10 mouse cellular contexts compared by ENCODE assay signal in the genomic region with DNA sequence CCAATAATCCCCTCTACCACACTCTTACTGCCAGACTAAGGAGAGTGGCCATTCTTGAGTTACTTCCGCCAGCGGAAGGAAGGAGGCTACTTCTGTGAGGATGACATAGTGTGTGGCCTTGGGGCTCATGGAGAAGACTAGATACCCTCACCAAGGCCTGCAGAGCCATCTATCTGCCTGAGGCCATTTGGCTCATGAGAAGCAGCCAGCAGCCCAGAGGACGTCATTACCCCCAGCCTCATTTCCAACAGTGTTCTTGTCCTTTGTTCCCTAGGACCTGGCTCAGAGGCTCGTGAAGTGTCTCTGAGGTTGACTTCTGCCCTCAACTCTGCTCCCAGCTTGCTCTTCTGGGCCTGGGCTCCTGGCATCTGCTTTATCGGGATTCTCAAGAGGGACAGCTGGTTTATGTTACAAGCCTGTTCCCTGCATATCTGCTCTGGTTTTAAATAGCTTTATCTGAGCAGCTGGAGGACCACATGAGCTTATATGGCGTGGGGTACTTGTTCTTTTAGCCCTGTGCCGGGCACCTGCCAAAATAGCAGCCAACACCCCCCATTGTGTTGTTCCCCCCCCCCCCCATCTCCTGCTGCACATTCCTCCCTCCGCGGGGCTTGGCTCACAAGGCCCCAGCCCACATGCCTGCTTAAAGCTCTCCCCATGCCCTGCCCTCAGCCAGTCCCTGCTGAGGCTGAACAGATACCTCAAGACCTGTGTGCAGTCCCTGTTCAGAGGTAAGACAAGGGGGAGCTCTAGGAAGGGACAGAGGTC. TPM values are rescaled to one million over a fixed set of nuclear protein-coding genes. Genes with fewer than 3 reads are reported as not detected.
DNase-seq lines count a peak whose midpoint lies in the region; ATAC-seq and TF ChIP-seq lines count a peak whose summit lies in the region.
"Had no signal": no experiment of that assay in that cellular context is flagged by ENCODE, and none has a peak within 500 bp of the region (broad histone marks: within the 10 kb centered on the region; RNA-seq: fewer than 3 reads in every experiment).

Tnnt2 (plus strand) TSS at position 639 of the 768 bp plus-strand sequence.

- H3K36me3 ChIP-seq in lung, embryonic 14.5 days (ENCODE audit: insufficient read depth): no peaks in the 10 kb centered on the region
- no peaks in the 10 kb centered on the region for H3K36me3 ChIP-seq in embryonic facial prominence, embryonic 11.5 days (replicated peaks; ENCODE audit: control insufficient read depth, insufficient read depth, low read depth, low read length)
- H3K36me3 ChIP-seq in heart, embryonic 13.5 days: peaks cover 30% of the 10 kb centered on the region
- no peaks in the 10 kb centered on the region for H3K36me3 ChIP-seq in neural tube, embryonic 13.5 days
- H3K36me3 ChIP-seq: forebrain, embryonic 15.5 days; midbrain, embryonic 12.5 days had no signal

- no peaks in the 10 kb centered on the region for H3K27me3 ChIP-seq in lung, embryonic 14.5 days (ENCODE audit: insufficient read depth, low read length)
- no peaks in the 10 kb centered on the region for H3K27me3 ChIP-seq in embryonic facial prominence, embryonic 11.5 days (ENCODE audit: control insufficient read depth, insufficient read depth, low read length)
- H3K27me3 ChIP-seq in heart, embryonic 13.5 days (replicated peaks): 0 out of 2 replicates have a peak, but pooled peaks cover 2% of the 10 kb centered on the region
- H3K27me3 ChIP-seq in neural tube, embryonic 13.5 days: no peaks in the 10 kb centered on the region
- H3K27me3 ChIP-seq: forebrain, embryonic 15.5 days had no signal

- no peak for TF ChIP-seq CTCF in lung, embryonic 14.5 days (IDR thresholded peaks at IDR 0.05; ENCODE audit: low read depth)

- peak within 1 kb of the TSS; percentile 21; the same call in 1 of the 2 replicates for H3K27ac ChIP-seq in lung, embryonic 14.5 days (ENCODE audit: low read depth)
- no peak within 1 kb of the TSS for H3K27ac ChIP-seq in embryonic facial prominence, embryonic 11.5 days (replicated peaks; ENCODE audit: low read depth, low read length)
- peak within 1 kb of the TSS; percentile 98 for H3K27ac ChIP-seq in heart, embryonic 13.5 days (replicated peaks)
- no peak within 1 kb of the TSS for H3K27ac ChIP-seq in neural tube, embryonic 13.5 days (replicated peaks)
- H3K27ac ChIP-seq: forebrain, embryonic 15.5 days; midbrain, embryonic 12.5 days had no signal

- H3K4me3 ChIP-seq in lung, embryonic 14.5 days (ENCODE audit: low read depth, low read length): peak within 1 kb of the TSS; percentile 10; the same call in 1 of the 2 replicates
- H3K4me3 ChIP-seq in embryonic facial prominence, embryonic 11.5 days (ENCODE audit: low read depth, low read length): no peak within 1 kb of the TSS
- H3K4me3 ChIP-seq in heart, embryonic 13.5 days: peak within 1 kb of the TSS; percentile 66
- H3K4me3 ChIP-seq in neural tube, embryonic 13.5 days: no peak within 1 kb of the TSS
- H3K4me3 ChIP-seq: forebrain, embryonic 15.5 days; midbrain, embryonic 12.5 days had no signal

- ATAC-seq in lung, embryonic 14.5 days (ENCODE audit: insufficient read depth): peak; percentile 64
- ATAC-seq in embryonic facial prominence, embryonic 11.5 days (replicated peaks; ENCODE audit: insufficient number of reproducible peaks, low FRiP score, low TSS enrichment, low read depth): no peak
- ATAC-seq in heart, embryonic 13.5 days (ENCODE audit: extremely low read depth, insufficient number of reproducible peaks, low FRiP score, low TSS enrichment): peak; percentile 81; the same call in 1 of the 2 replicates
- ATAC-seq in neural tube, embryonic 13.5 days (ENCODE audit: low read depth): no peak
- ATAC-seq: forebrain, embryonic 15.5 days had no signal

- H3K4me2 ChIP-seq in lung, embryonic 14.5 days: no peak within 1 kb of the TSS
- no peak within 1 kb of the TSS for H3K4me2 ChIP-seq in embryonic facial prominence, embryonic 11.5 days (ENCODE audit: low read depth, low read length)
- H3K4me2 ChIP-seq in heart, embryonic 13.5 days: peak within 1 kb of the TSS; percentile 71
- no peak within 1 kb of the TSS for H3K4me2 ChIP-seq in neural tube, embryonic 13.5 days
- H3K4me2 ChIP-seq: forebrain, embryonic 15.5 days; midbrain, embryonic 12.5 days had no signal

- no peaks in the 10 kb centered on the region for H3K9me3 ChIP-seq in lung, embryonic 14.5 days (ENCODE audit: low read depth, low read length)
- H3K9me3 ChIP-seq in embryonic facial prominence, embryonic 11.5 days (replicated peaks; ENCODE audit: control insufficient read depth, low read length): no peaks in the 10 kb centered on the region
- no peaks in the 10 kb centered on the region for H3K9me3 ChIP-seq in heart, embryonic 13.5 days
- H3K9me3 ChIP-seq in neural tube, embryonic 13.5 days: no peaks in the 10 kb centered on the region
- H3K9me3 ChIP-seq: forebrain, embryonic 15.5 days; midbrain, embryonic 12.5 days had no signal

- no peak within 1 kb of the TSS for H3K9ac ChIP-seq in lung, embryonic 14.5 days
- H3K9ac ChIP-seq in embryonic facial prominence, embryonic 11.5 days (replicated peaks; ENCODE audit: low read length): no peak within 1 kb of the TSS
- H3K9ac ChIP-seq in heart, embryonic 13.5 days: peak within 1 kb of the TSS; percentile 94
- no peak within 1 kb of the TSS for H3K9ac ChIP-seq in neural tube, embryonic 13.5 days
- H3K9ac ChIP-seq: forebrain, embryonic 15.5 days; midbrain, embryonic 12.5 days had no signal

- H3K4me1 ChIP-seq in lung, embryonic 14.5 days (ENCODE audit: insufficient read depth): peaks cover 8% of the 10 kb centered on the region
- no peaks in the 10 kb centered on the region for H3K4me1 ChIP-seq in embryonic facial prominence, embryonic 11.5 days (ENCODE audit: control insufficient read depth, insufficient read depth, low read length)
- peaks cover 81% of the 10 kb centered on the region for H3K4me1 ChIP-seq in heart, embryonic 13.5 days
- H3K4me1 ChIP-seq in neural tube, embryonic 13.5 days (replicated peaks): peaks cover 18% of the 10 kb centered on the region
- H3K4me1 ChIP-seq: forebrain, embryonic 15.5 days had no signal

- WGBS in lung, embryonic 14.5 days: 29% methylated on average over 9 of the region's 9 CpGs
- WGBS in embryonic facial prominence, embryonic 11.5 days: 39% methylated on average over 8 of the region's 9 CpGs
- WGBS in heart, embryonic 13.5 days: 15% methylated on average over 9 of the region's 9 CpGs
- WGBS in neural tube, embryonic 13.5 days: 58% methylated on average over 9 of the region's 9 CpGs

- DNase-seq in lung, embryonic 14.5 days: peak; percentile 59
- no peak for DNase-seq in lung, postnatal 25 days (ENCODE audit: low spot score)
- DNase-seq in embryonic facial prominence, embryonic 11.5 days (ENCODE audit: low spot score): no peak
- no peak for DNase-seq in adrenal gland, adult 2 months
- no peak for DNase-seq in right cerebral cortex, adult 18-20 months
- DNase-seq: spleen, adult 18-20 months had no signal

RNA-seq across cellular contexts. Expression of gene Tnnt2, which starts in this region (rescaled TPM):
- 6.0 and 57.2 TPM in 2 replicates for polyA plus RNA-seq in lung, embryonic 14.5 days (2014; fragmentation: Nextera tagmentation; extraction: Ambion mirVana)
- polyA plus RNA-seq in embryonic facial prominence, embryonic 11.5 days (2014; fragmentation: Nextera tagmentation; extraction: Ambion mirVana): 4.0 and 14.1 TPM in 2 replicates
- polyA plus RNA-seq in heart, embryonic 13.5 days (2015; fragmentation: Nextera tagmentation; extraction: Ambion mirVana): 5,554 and 6,221 TPM in 2 replicates
- 10.9 and 22.7 TPM in 2 replicates for polyA plus RNA-seq in neural tube, embryonic 13.5 days (2015; fragmentation: Nextera tagmentation; extraction: Ambion mirVana)
- total RNA-seq in adrenal gland, adult 2 months (2021): 1 to 10 TPM; 3.1 to 5.7 TPM
- polyA plus RNA-seq in adrenal gland, adult 2 months (2012; rRNA removed): 0.66 and 1.00 TPM in 2 replicates

Comparison
In these comparisons a context has a peak if more than half of its experiments do, and no peak if none do; other contexts are left out.
1. RNA of gene Tnnt2 (polyA plus RNA-seq): 5,554 to 6,221 TPM in heart, embryonic 13.5 days; 10.9 to 22.7 TPM in neural tube, embryonic 13.5 days, 4.0 to 14.1 TPM in embryonic facial prominence, embryonic 11.5 days, 6.0 to 57.2 TPM in lung, embryonic 14.5 days and 0.66 to 1.00 TPM in adrenal gland, adult 2 months; every median in the first group is over 10 times any median in the second.
2. ATAC-seq: peak in lung, embryonic 14.5 days (single experiment) and heart, embryonic 13.5 days (single experiment); none in embryonic facial prominence, embryonic 11.5 days (single experiment) and neural tube, embryonic 13.5 days (single experiment).
3. H3K27ac ChIP-seq: peak in lung, embryonic 14.5 days (single experiment) and heart, embryonic 13.5 days (single experiment); none in embryonic facial prominence, embryonic 11.5 days (single experiment) and neural tube, embryonic 13.5 days (single experiment).
4. H3K4me3 ChIP-seq: peak in lung, embryonic 14.5 days (single experiment) and heart, embryonic 13.5 days (single experiment); none in embryonic facial prominence, embryonic 11.5 days (single experiment) and neural tube, embryonic 13.5 days (single experiment).